Mouse (Mus musculus): ENCODE data around the gene Pnldc1.

Gene Pnldc1

GRCm38 (mm10) chr17:12857395-12857794, 52.6 kb downstream of the Pnldc1 start:
- no peak for DNase-seq (ENCODE audit: low spot score)

- no peak for DNase-seq (ENCODE audit: low spot score)
Measured at GRCm38 (mm10) chr17:12854386-12854785, 55.6 kb downstream of the Pnldc1 start.

- DNase-seq (ENCODE audit: low spot score): no peak
Measured at GRCm38 (mm10) chr17:12853821-12854220, 56.2 kb downstream of the Pnldc1 start.

GRCm38 (mm10) chr17:12851689-12852088, 58.3 kb downstream of the Pnldc1 start:
- no peak for DNase-seq (ENCODE audit: low spot score)

- no peak for DNase-seq (ENCODE audit: low spot score)
Measured at GRCm38 (mm10) chr17:12849778-12850382, 60.1 kb downstream of the Pnldc1 start.

GRCm38 (mm10) chr17:12847736-12848135, 62.3 kb downstream of the Pnldc1 start:
- no peak for DNase-seq (ENCODE audit: low spot score)

- no peak for DNase-seq (ENCODE audit: low spot score)
Measured at GRCm38 (mm10) chr17:12846474-12846873, 63.6 kb downstream of the Pnldc1 start.

- no peak for DNase-seq (ENCODE audit: low spot score)
Measured at GRCm38 (mm10) chr17:12845862-12846261, 64.2 kb downstream of the Pnldc1 start.

GRCm38 (mm10) chr17:12844540-12844939, 65.5 kb downstream of the Pnldc1 start:
- no peak for DNase-seq (ENCODE audit: low spot score)

GRCm38 (mm10) chr17:12843826-12844225, 66.2 kb downstream of the Pnldc1 start:
- DNase-seq (ENCODE audit: low spot score): no peak

GRCm38 (mm10) chr17:12839475-12840267, 70.4 kb downstream of the Pnldc1 start:
- DNase-seq (ENCODE audit: low spot score): no peak
